Mouse (Mus musculus) left cerebral cortex, postnatal 25 days (tissue): ENCODE data around the gene Igf2bp1. TPM values are rescaled to one million over a fixed set of nuclear protein-coding genes. Genes with fewer than 3 reads are reported as not detected.

Experiments used
- DNase-seq, 2 experiments: peaks; one replicate each; pipeline ENCODE4 v3.0.0; 2022; ENCODE audit warnings: low spot score in 2 of 2, mixed read lengths in 1 of 2
- intact Hi-C: fragments of 180-260 bp; cut with DNase I; formaldehyde crosslinking; loops from one replicate; pipeline ENCODE4 v1.15.1; 2025
- total RNA-seq, 2 experiments: library from RNA; stranded (reverse); gene quantifications; 2 replicates each; pipeline ENCODE4 v1.2.3; 2021

Gene Igf2bp1
- under 1 TPM; 0.18 to 0.34 TPM for total RNA-seq

- peak in 1 of 2 experiments; percentile 2 for DNase-seq
- intact Hi-C loops: loop anchor here (5.0 to 10.0 kb wide), 5 partner anchors 172 to 861 kb away; partner anchors contain the start of genes Dlx4, Hoxb2 and Hoxb8
These were observed at the start of gene Igf2bp1 for GRCm38 (mm10) chr11:96005403-96006271. Igf2bp1 (minus strand) TSS chr11:96005940.

GRCm38 (mm10) chr11:96050854-96051253 lies 45.1 kb upstream of the Igf2bp1 start:
- no peak for DNase-seq

GRCm38 (mm10) chr11:96049939-96050338 lies 44.2 kb upstream of the Igf2bp1 start:
- intact Hi-C loops: no loop called here
- no peak for DNase-seq

More at GRCm38 (mm10) chr11:96050854-96051253, 45.1 kb upstream of the Igf2bp1 start:
- intact Hi-C loops: no loop called here

GRCm38 (mm10) chr11:96047469-96048373 lies 42.0 kb upstream of the Igf2bp1 start:
- DNase-seq: no peak
- intact Hi-C loops: no loop called here

- intact Hi-C loops: no loop called here
- DNase-seq: no peak
These were observed 41.1 kb upstream of the Igf2bp1 start for GRCm38 (mm10) chr11:96046793-96047192.

- intact Hi-C loops: no loop called here
- no peak for DNase-seq
These were observed 40.3 kb upstream of the Igf2bp1 start for GRCm38 (mm10) chr11:96046028-96046427.

GRCm38 (mm10) chr11:96044803-96045567 lies 39.2 kb upstream of the Igf2bp1 start:
- intact Hi-C loops: no loop called here
- no peak for DNase-seq

- no peak for DNase-seq
- intact Hi-C loops: no loop called here
These were observed 32.8 kb upstream of the Igf2bp1 start for GRCm38 (mm10) chr11:96038560-96038959.

GRCm38 (mm10) chr11:96037499-96037898 lies 31.8 kb upstream of the Igf2bp1 start:
- intact Hi-C loops: no loop called here

GRCm38 (mm10) chr11:96035133-96035532 lies 29.4 kb upstream of the Igf2bp1 start:
- intact Hi-C loops: no loop called here

More at GRCm38 (mm10) chr11:96037499-96037898, 31.8 kb upstream of the Igf2bp1 start:
- DNase-seq: no peak

GRCm38 (mm10) chr11:96034596-96035052 lies 28.9 kb upstream of the Igf2bp1 start, which contains the start of gene Snf8:
Snf8 (plus strand) TSS chr11:96034885.
- intact Hi-C loops: loop anchor here (5.0 kb wide), 1 partner anchor 207 kb away; no protein-coding TSS in a partner anchor

More at GRCm38 (mm10) chr11:96035133-96035532, 29.4 kb upstream of the Igf2bp1 start:
- no peak for DNase-seq

GRCm38 (mm10) chr11:96034116-96034515 lies 28.4 kb upstream of the Igf2bp1 start:
- intact Hi-C loops: loop anchor here (5.0 kb wide), 1 partner anchor 207 kb away; no protein-coding TSS in a partner anchor

More at GRCm38 (mm10) chr11:96034596-96035052, 28.9 kb upstream of the Igf2bp1 start, which contains the start of gene Snf8:
- DNase-seq: peak; percentile 96

GRCm38 (mm10) chr11:96033264-96033663 lies 27.5 kb upstream of the Igf2bp1 start:
- intact Hi-C loops: loop anchor here (5.0 kb wide), 1 partner anchor 206 kb away; no protein-coding TSS in a partner anchor
- no peak for DNase-seq

More at GRCm38 (mm10) chr11:96034116-96034515, 28.4 kb upstream of the Igf2bp1 start:
- no peak for DNase-seq

- intact Hi-C loops: loop anchor here (5.0 kb wide), 1 partner anchor 204 kb away; no protein-coding TSS in a partner anchor
- no peak for DNase-seq
These were observed 26.0 kb upstream of the Igf2bp1 start for GRCm38 (mm10) chr11:96031701-96032100.

- DNase-seq: no peak
- intact Hi-C loops: loop anchor here (5.0 kb wide), 1 partner anchor 203 kb away; no protein-coding TSS in a partner anchor
These were observed 24.8 kb upstream of the Igf2bp1 start for GRCm38 (mm10) chr11:96030571-96030970.

GRCm38 (mm10) chr11:96028130-96028529 lies 22.4 kb upstream of the Igf2bp1 start:
- intact Hi-C loops: no loop called here
- DNase-seq: no peak

GRCm38 (mm10) chr11:96020622-96021021 lies 14.9 kb upstream of the Igf2bp1 start:
- intact Hi-C loops: no loop called here

GRCm38 (mm10) chr11:96017941-96018351 lies 12.2 kb upstream of the Igf2bp1 start:
- intact Hi-C loops: loop anchor here (10.0 kb wide), 1 partner anchor 727 kb away; no protein-coding TSS in a partner anchor
- peak in 1 of 2 experiments; percentile 65 for DNase-seq

More at GRCm38 (mm10) chr11:96020622-96021021, 14.9 kb upstream of the Igf2bp1 start:
- DNase-seq: no peak
